Mouse (Mus musculus): ENCODE measurements around the gene Xpo6.

DNA sequence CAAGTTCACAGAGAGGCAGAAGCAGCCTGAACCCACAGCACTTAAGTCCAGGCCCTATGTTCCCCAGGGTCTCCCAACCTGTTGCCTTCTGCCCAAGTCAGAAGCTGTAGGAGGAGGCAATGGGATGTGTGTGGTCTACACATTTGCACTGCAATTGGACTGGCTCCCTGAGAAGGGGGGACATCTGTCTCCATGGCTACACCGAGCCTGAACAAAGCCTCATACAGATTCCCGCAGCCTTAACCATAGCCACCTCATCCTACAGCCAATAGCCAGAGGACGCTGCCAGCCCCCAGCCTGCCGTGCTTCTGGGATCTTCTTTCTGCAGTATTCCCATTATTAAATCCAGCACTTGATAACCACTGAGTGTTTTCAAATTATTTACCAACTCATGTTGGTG lies 138.1 kb downstream of the Xpo6 start:
- TF ChIP-seq CTCF (IDR thresholded peaks at IDR 0.05; ENCODE audit: low read depth) (no peak), EP300 (IDR thresholded peaks at IDR 0.05; ENCODE audit: low read depth) (no peak)
